Mouse (Mus musculus) bone marrow, adult 2 months (tissue): ENCODE measurements around the gene Clps.

ENCODE experiments used
- CTCF ChIP-seq: fragments of 200-500 bp; IDR thresholded peaks from 2 replicates; pipeline ENCODE4 v1.5.1; 2011; ENCODE audit warnings: low read length, control low read depth; ENCODE audit not compliant: control insufficient read depth, insufficient read depth
- POLR2A ChIP-seq: fragments of 200-500 bp; IDR thresholded peaks from 2 replicates; pipeline ENCODE4 v1.6.1; 2011; ENCODE audit warnings: low read depth, mild to moderate bottlenecking, control low read depth, low read length, borderline replicate concordance; ENCODE audit not compliant: control insufficient read depth

- TF ChIP-seq POLR2A (no peak), CTCF (no peak)
Observed at GRCm38 (mm10) chr17:28580396-28580795, 19.8 kb upstream of the Clps start.
